Mouse (Mus musculus) erythroblast, embryonic 14.5 days (primary cell): ENCODE measurements around the gene Magi1. TPM values are rescaled to one million over a fixed set of nuclear protein-coding genes. Genes with fewer than 3 reads are reported as not detected.

Experiments used
- H3K27me3 ChIP-seq: 2 replicates; pipeline ENCODE4 v1.6.1; 2012; ENCODE audit warnings: inconsistent platforms; ENCODE audit not compliant: control insufficient read depth
- H3K36me3 ChIP-seq: 2 replicates; pipeline ENCODE4 v1.6.1; 2012; ENCODE audit warnings: mild to moderate bottlenecking, inconsistent platforms; ENCODE audit not compliant: control insufficient read depth
- H3K4me1 ChIP-seq: 2 replicates; pipeline ENCODE4 v1.6.1; 2012; ENCODE audit warnings: inconsistent platforms; ENCODE audit not compliant: control insufficient read depth
- H3K4me3 ChIP-seq: replicated peaks from 2 replicates; pipeline ENCODE3; 2012; ENCODE audit warnings: moderate library complexity, mild to moderate bottlenecking, inconsistent platforms
- H3K9me3 ChIP-seq: 2 replicates; pipeline ENCODE4 v1.6.1; 2012; ENCODE audit warnings: low read length, inconsistent platforms, mixed read lengths; ENCODE audit not compliant: control insufficient read depth
- GATA1 ChIP-seq: IDR thresholded peaks from 2 replicates; pipeline ENCODE4 v1.6.1; 2012; ENCODE audit warnings: low read length, inconsistent platforms, mixed read lengths
- TAL1 ChIP-seq: IDR thresholded peaks from 3 replicates; pipeline ENCODE4 v1.6.1; 2012; ENCODE audit warnings: low read length, inconsistent platforms, mixed read lengths
- polyA plus RNA-seq: library from polyadenylated mRNA; stranded (reverse); fragments of >175 nt; gene quantifications from 2 replicates; pipeline ENCODE4 v1.2.3, GENCODE M21; 2012

Gene Magi1
- polyA plus RNA-seq, 1 experiment: 0.16 TPM

- Histone ChIP-seq H3K9me3 (no peaks in the 10 kb centered on the region), H3K27me3 (peaks cover 35% of the 10 kb centered on the region), H3K4me1 (peaks cover 18% of the 10 kb centered on the region), H3K4me3 (no peak overlapping the region), H3K36me3 (no peaks in the 10 kb centered on the region)
- TF ChIP-seq TAL1 (no peak), GATA1 (no peak)
Observed at GRCm38 (mm10) chr6:94286555-94286954, 2.8 kb upstream of the Magi1 start.

DNA sequence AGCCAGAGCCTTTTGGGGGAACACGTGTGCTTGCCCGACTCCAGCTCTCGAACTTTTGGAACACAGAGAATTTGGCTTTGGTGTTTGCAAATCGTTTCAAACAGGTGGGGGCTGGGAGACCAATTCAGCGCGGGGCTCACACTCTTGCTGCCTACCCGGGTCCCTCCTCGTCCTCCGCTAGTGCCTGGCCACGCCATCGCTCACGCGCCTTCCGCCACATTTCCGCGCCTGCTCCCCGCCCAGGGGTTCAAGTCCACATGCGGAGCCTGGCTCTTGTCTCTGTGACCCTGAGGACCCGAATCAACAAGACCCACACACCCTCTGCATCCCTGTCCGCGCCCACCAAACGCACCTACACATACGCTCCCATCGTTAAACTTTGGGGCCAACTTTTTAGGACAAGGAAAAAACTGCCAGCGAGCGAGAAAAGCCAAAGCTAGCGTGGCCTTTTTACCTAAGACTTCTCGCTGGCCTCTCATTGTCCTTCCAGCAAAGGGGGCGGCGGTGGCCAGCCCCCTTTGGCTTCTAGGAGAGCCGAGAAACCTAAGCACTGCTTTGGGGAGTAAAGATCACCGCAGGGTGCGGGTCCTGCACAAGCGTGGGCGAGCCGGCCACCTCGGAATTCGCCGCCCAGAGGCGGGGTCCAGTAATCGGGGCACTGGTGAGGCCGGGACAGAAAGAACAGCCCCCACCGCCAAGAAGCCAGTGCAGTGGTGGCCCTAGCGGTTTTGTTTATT, 540 bp upstream of the Magi1 start:
- Histone ChIP-seq H3K4me1 (peaks cover 18% of the 10 kb centered on the region), H3K9me3 (no peaks in the 10 kb centered on the region), H3K36me3 (no peaks in the 10 kb centered on the region), H3K4me3 (peak overlapping the region; percentile 64), H3K27me3 (peaks cover 47% of the 10 kb centered on the region)
- TF ChIP-seq GATA1 (no peak), TAL1 (no peak)

DNA sequence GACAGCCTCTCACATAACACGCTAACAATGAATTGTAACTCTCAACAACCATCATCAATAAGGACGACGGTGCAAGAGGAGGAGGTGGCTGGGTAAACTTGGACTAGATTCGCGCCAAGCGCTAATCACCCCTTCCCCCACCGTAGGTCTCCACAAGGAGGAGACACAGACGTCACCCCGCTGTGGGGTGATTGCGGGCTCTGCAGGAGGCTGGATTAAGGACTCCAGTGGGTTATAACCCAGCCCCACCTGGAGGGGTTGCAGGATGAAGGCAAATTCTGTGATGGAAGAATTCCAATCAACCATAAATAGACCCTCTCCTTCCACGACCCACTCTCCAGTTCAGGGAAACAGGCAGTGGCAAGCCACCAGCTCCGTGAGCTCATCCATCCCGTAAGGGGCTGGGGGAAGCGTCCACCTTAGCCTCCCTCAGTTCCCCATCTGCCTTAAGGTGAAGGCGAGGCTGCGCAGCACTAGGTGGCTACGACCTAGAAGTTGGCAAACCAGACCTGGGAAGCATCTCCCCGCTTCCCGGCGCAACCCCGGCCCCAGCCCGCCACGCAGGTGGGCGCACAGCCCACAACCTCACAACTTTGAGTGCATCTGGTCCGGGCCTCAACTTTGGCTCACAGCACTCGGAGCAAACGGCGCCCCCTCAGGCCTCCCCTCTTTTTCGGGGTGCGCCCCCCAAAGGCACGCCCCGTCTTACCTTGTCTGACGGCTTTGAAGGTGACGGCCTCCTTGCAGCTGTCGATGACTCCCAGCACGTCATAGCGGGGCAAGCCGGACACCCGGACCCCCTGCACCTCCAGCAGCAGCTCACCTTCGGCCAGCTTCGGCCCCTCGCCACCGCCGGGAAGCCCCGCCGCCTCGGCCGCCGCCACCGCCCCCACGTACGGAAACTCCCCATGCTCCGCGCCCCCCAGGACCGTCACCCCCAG, 1.1 kb downstream of the Magi1 start:
- H3K4me1 ChIP-seq: peaks cover 18% of the 10 kb centered on the region
- H3K4me3 ChIP-seq: peak overlapping the region; percentile 64
- TF ChIP-seq TAL1 (no peak), GATA1 (no peak)
- H3K27me3 ChIP-seq: peaks cover 50% of the 10 kb centered on the region
- no peaks in the 10 kb centered on the region for H3K36me3 ChIP-seq
- H3K9me3 ChIP-seq: no peaks in the 10 kb centered on the region

DNA sequence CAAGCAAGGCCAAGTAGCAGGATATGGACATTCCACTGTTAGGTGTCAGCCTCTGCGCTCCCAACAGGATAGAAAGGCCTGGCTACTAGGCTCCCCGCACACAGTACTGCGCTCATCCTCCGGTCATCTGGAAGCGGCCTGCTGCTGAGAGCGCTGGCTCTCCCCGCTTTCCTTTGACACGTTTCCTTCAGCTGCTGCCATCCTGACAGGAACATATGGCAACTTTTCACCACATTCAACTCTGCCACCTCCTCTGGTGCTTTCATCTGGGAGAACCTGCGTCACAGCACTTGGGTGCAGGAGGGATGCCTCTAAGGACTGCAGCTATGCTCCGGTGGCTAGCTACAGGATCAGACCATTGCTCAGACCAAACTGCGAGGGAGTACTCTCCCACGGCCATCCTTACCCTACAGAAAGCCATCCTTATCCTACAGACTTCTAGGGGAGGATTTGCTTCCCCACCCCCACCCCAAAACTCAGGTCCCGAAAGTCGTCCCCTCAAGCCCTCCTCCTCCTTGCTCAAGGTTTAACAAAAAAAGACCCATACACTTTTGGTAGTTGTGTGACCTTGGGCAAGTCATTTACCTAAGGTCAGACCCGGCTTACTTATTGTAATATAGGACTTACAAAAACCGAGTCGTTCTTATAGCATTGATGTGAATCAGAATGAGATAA, 2.0 kb downstream of the Magi1 start:
- Histone ChIP-seq H3K4me1 (peaks cover 18% of the 10 kb centered on the region), H3K36me3 (no peaks in the 10 kb centered on the region), H3K4me3 (peak overlapping the region; percentile 28), H3K9me3 (no peaks in the 10 kb centered on the region), H3K27me3 (peaks cover 50% of the 10 kb centered on the region)
- no peak for TF ChIP-seq TAL1

GRCm38 (mm10) chr6:94273941-94274340, 9.8 kb downstream of the Magi1 start:
- H3K36me3 ChIP-seq: no peaks in the 10 kb centered on the region
- TF ChIP-seq GATA1 (no peak), TAL1 (no peak)
- H3K4me3 ChIP-seq: no peak overlapping the region
- H3K4me1 ChIP-seq: no peaks in the 10 kb centered on the region
- no peaks in the 10 kb centered on the region for H3K9me3 ChIP-seq
- H3K27me3 ChIP-seq: no peaks in the 10 kb centered on the region; the same call in 1 of the 2 replicates

DNA sequence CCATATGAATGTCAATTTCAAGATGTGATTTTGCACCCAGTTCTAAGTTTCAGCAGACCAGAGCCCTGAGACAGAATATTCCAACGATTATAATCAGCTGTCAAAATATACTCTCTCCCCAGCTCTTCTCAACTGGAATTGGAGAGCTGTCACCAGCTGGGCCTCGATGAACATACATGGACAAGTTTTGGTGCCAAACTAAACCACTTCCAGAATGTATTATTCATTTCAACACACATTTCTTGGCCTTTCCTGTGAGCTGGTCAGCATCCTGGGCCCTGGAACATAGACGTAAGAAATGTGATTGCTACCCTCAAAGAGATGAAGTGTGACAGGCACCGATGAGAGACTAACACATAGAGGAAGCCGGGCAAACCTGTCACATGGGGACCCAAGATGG, 13.7 kb downstream of the Magi1 start:
- Histone ChIP-seq H3K9me3 (no peaks in the 10 kb centered on the region), H3K36me3 (no peaks in the 10 kb centered on the region), H3K27me3 (no peaks in the 10 kb centered on the region), H3K4me3 (no peak overlapping the region), H3K4me1 (no peaks in the 10 kb centered on the region)
- TF ChIP-seq TAL1 (no peak), GATA1 (no peak)

GRCm38 (mm10) chr6:94269174-94269573, 14.5 kb downstream of the Magi1 start:
- Histone ChIP-seq H3K27me3 (no peaks in the 10 kb centered on the region), H3K4me3 (no peak overlapping the region), H3K9me3 (no peaks in the 10 kb centered on the region), H3K36me3 (no peaks in the 10 kb centered on the region), H3K4me1 (no peaks in the 10 kb centered on the region)
- TF ChIP-seq TAL1 (no peak), GATA1 (no peak)

DNA sequence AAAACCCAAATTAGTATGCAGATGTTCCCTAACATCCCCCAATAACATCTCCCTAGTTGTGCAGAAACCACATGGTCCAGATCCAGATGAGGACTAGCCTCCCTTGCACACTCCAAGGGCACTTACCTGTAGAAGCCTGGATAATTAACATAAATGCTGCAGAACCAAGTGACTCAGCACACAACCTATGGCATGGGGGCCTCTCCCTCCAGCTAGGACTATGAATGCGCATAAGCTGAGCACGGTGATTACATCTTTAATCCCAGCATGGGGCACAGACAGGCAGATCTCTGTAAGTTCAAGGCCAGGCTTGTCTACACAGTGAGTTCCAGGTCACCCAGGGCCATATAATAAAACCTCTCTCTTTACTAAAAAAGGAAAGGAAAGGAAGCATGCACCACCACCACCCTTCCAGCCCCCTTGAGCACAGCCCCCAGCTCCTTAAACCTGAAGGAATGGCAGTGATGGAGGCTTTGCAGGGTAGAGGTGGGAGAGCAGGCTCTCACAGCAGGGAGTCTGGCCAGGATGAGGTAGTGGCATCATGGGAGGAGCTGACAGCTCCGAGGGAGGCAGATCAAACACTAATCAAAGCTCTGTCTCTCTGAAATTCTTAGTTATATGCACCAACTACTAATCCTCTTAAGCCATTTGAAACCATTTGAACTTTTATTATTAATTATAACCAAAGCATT, 18.3 kb downstream of the Magi1 start:
- Histone ChIP-seq H3K9me3 (no peaks in the 10 kb centered on the region), H3K4me1 (no peaks in the 10 kb centered on the region), H3K27me3 (no peaks in the 10 kb centered on the region), H3K4me3 (no peak overlapping the region), H3K36me3 (no peaks in the 10 kb centered on the region)
- no peak for TF ChIP-seq GATA1
- TF ChIP-seq TAL1: no peak
